Mouse (Mus musculus) adrenal gland, postnatal 25 days (tissue): ENCODE results near the gene Rapgef2. TPM values are rescaled to one million over a fixed set of nuclear protein-coding genes. Genes with fewer than 3 reads are reported as not detected.
"Not testable (repeated sequence)": the region's sequence is repeated elsewhere in the genome, so short reads cannot be mapped to it uniquely, and the experiment has no call there.

Experiments used
- DNase-seq: peaks from one replicate; pipeline ENCODE4 v3.0.0; 2021; ENCODE audit warnings: mixed read lengths
- total RNA-seq: library from RNA; stranded (reverse); gene quantifications from 2 replicates; pipeline ENCODE4 v1.2.3, GENCODE M21; 2021

Gene Rapgef2
- total RNA-seq, 1 experiment from 2014 or later, result 27.8 TPM

GRCm38 (mm10) chr3:79202275-79203153, 83.8 kb downstream of the Rapgef2 start:
- DNase-seq, result peak; percentile 55

- DNase-seq, result peak; percentile 28
Measured at GRCm38 (mm10) chr3:79196708-79197437, 89.4 kb downstream of the Rapgef2 start.

- no peak for DNase-seq
Measured at GRCm38 (mm10) chr3:79195280-79195679, 91.0 kb downstream of the Rapgef2 start.

- no peak for DNase-seq
Measured at GRCm38 (mm10) chr3:79194111-79194793, 92.1 kb downstream of the Rapgef2 start.

- DNase-seq, result peak; percentile 19
Measured at GRCm38 (mm10) chr3:79193001-79193400, 93.3 kb downstream of the Rapgef2 start.

GRCm38 (mm10) chr3:79191981-79192380, 94.3 kb downstream of the Rapgef2 start:
- DNase-seq, result no peak

GRCm38 (mm10) chr3:79191471-79191870, 94.8 kb downstream of the Rapgef2 start:
- DNase-seq, result no peak

GRCm38 (mm10) chr3:79190377-79190776, 95.9 kb downstream of the Rapgef2 start:
- DNase-seq, result no peak

GRCm38 (mm10) chr3:79187912-79188311, 98.4 kb downstream of the Rapgef2 start:
- no peak for DNase-seq

GRCm38 (mm10) chr3:79182290-79182689, 104.0 kb downstream of the Rapgef2 start:
- no peak for DNase-seq

GRCm38 (mm10) chr3:79181248-79181991, 104.9 kb downstream of the Rapgef2 start:
- DNase-seq, result peak; percentile 39

- DNase-seq, result no peak
Measured at GRCm38 (mm10) chr3:79180086-79180485, 106.2 kb downstream of the Rapgef2 start.

GRCm38 (mm10) chr3:79179499-79180053, 106.7 kb downstream of the Rapgef2 start:
- DNase-seq, result no peak

- no peak for DNase-seq
Measured at GRCm38 (mm10) chr3:79178708-79179107, 107.6 kb downstream of the Rapgef2 start.

- no peak for DNase-seq
Measured at GRCm38 (mm10) chr3:79178070-79178469, 108.2 kb downstream of the Rapgef2 start.

GRCm38 (mm10) chr3:79177136-79177870, 109.0 kb downstream of the Rapgef2 start:
- no peak for DNase-seq

- no peak for DNase-seq
Measured at GRCm38 (mm10) chr3:79174168-79174567, 112.1 kb downstream of the Rapgef2 start.

GRCm38 (mm10) chr3:79173291-79173690, 113.0 kb downstream of the Rapgef2 start:
- DNase-seq, result no peak

- not testable (repeated sequence) for DNase-seq
Measured at GRCm38 (mm10) chr3:79171146-79171545, 115.2 kb downstream of the Rapgef2 start.

GRCm38 (mm10) chr3:79168168-79168827, 118.0 kb downstream of the Rapgef2 start:
- DNase-seq, result no peak
